Mouse (Mus musculus) heart, adult 2 months (tissue): ENCODE measurements around the gene Ell2.

Source experiments
- CTCF ChIP-seq: fragments of 200-600 bp; IDR thresholded peaks from 2 replicates; pipeline ENCODE4 v1.8.1; 2022; ENCODE audit warnings: antibody characterized with exemption, mild to moderate bottlenecking, moderate library complexity
- POLR2A ChIP-seq: fragments of 200-500 bp; IDR thresholded peaks from 2 replicates; pipeline ENCODE4 v1.6.1; 2011; ENCODE audit warnings: mild to moderate bottlenecking, low read depth, low read length, control low read depth; ENCODE audit not compliant: insufficient read depth

GRCm38 (mm10) chr13:75744065-75744464 is 37.5 kb downstream of the Ell2 start:
- no peak for TF ChIP-seq CTCF
- no peak for TF ChIP-seq POLR2A
